Mouse (Mus musculus): ENCODE results near the gene Crygn. TPM values are rescaled to one million over a fixed set of nuclear protein-coding genes. Genes with fewer than 3 reads are reported as not detected.

Gene Crygn
- polyA plus RNA-seq, 1 experiment from 2014 or later, result 1.8 TPM

DNA sequence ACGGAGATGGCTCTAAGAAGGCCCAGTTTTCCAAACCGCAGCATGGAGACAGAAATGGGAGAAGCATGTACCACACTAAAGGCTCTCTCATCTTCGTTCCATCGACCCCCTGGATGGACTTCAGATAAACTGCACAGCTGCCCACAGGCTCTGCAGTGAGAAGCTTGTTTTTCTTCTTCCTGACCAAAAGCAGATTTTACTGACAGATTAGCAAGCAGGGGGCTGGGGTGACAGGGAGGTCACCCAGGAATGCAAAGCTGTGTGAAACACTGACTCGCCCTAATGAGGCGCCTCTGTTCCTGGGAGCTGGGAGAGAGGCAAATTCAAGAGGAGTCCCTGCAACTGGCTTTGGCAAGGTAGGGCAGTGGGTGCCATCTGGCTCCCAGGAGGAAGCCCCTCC, 10.3 kb downstream of the Crygn start:
- Histone ChIP-seq H3K4me3 (ENCODE audit: low read depth, low read length) (no peak overlapping the region), H3K9me3 (ENCODE audit: low read depth, low read length) (no peaks in the 10 kb centered on the region), H3K4me2 (no peak overlapping the region), H3K36me3 (ENCODE audit: insufficient read depth) (no peaks in the 10 kb centered on the region), H3K9ac (0 out of 2 replicates have a peak overlapping the region, but pooled peaks have one; percentile 0), H3K27ac (ENCODE audit: low read depth) (no peak overlapping the region), H3K27me3 (ENCODE audit: insufficient read depth, low read length) (no peaks in the 10 kb centered on the region), H3K4me1 (ENCODE audit: insufficient read depth) (peaks cover 14% of the 10 kb centered on the region)
- 15% methylated on average over 6 of the region's 6 CpGs for WGBS
- no peak for TF ChIP-seq CTCF (IDR thresholded peaks at IDR 0.05; ENCODE audit: low read depth)
- DNase-seq (no peak), ATAC-seq (ENCODE audit: insufficient read depth) (no peak)

DNA sequence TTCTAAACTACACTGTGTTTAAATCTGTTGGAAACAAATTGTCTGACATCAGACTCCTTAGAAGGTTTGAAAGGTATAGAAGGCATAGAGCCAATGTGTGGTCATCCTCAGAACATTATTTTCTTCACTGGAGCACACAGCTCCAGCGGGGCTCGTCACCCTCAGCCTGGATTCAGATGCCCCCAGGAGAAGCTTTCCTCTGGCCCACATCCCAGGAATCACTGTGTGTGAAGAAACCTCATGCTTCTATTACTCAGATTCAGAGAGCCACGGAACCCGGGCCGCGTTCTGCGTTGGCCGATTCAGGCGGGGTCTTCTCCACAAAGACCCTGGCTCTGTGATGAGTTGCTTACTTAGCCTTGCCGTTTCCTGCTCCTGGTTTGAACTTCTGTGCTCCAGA, 13.9 kb downstream of the Crygn start:
- H3K4me3 ChIP-seq (ENCODE audit: low read depth, low read length), result no peak overlapping the region
- no peak overlapping the region for H3K9ac ChIP-seq
- H3K9me3 ChIP-seq (ENCODE audit: low read depth, low read length), result no peaks in the 10 kb centered on the region
- no peak for TF ChIP-seq CTCF (IDR thresholded peaks at IDR 0.05; ENCODE audit: low read depth)
- H3K36me3 ChIP-seq (ENCODE audit: insufficient read depth), result no peaks in the 10 kb centered on the region
- 92% methylated on average over 10 of the region's 10 CpGs for WGBS
- DNase-seq (no peak), ATAC-seq (ENCODE audit: insufficient read depth) (no peak)
- H3K4me1 ChIP-seq (ENCODE audit: insufficient read depth), result peaks cover 5% of the 10 kb centered on the region; the same call in 1 of the 2 replicates
- no peak overlapping the region for H3K27ac ChIP-seq (ENCODE audit: low read depth)
- H3K4me2 ChIP-seq, result no peak overlapping the region
- H3K27me3 ChIP-seq (ENCODE audit: insufficient read depth, low read length), result no peaks in the 10 kb centered on the region

DNA sequence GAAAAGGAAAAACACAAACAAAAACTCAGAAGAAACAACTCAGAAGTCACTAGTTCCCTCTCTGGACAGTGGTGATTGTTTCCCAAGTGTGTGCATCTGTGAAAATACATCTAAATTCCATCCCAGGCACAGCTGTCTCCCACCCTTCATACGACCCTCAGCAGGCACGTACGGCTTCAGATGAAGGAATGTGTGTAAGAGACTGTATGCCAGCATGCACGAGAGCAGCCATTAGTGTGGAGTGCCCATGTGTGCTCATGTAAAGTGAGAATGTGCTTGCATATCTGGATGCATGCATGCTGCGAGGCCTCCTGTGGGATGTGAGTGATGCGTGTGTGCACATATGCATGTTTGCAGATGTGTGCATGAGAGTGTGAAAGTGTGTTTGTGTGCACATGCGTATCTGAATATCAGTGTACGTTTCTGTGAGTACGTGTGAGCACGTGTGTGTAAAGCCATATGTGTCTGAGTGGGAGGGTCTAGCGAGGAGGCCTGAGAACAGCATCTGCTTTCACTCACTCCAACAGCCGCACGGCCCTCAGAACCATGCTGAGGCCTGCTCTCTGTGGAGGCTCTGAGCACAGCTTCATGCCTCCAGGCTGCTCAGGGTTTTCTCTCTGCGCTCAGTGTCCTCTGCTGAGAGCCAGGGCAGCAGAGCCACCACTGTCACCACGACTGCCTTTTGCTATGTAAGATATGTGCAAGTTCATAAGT, 16.5 kb downstream of the Crygn start:
- no peaks in the 10 kb centered on the region for H3K27me3 ChIP-seq (ENCODE audit: insufficient read depth, low read length)
- H3K4me3 ChIP-seq (ENCODE audit: low read depth, low read length), result no peak overlapping the region
- no peak overlapping the region for H3K4me2 ChIP-seq
- peak; percentile 72 for ATAC-seq (ENCODE audit: insufficient read depth)
- H3K9ac ChIP-seq, result no peak overlapping the region
- DNase-seq, result peak; percentile 73
- 44% methylated on average over 15 of the region's 15 CpGs for WGBS
- H3K27ac ChIP-seq (ENCODE audit: low read depth), result peak overlapping the region; percentile 58; the same call in 1 of the 2 replicates
- H3K4me1 ChIP-seq (ENCODE audit: insufficient read depth), result no peaks in the 10 kb centered on the region
- no peaks in the 10 kb centered on the region for H3K36me3 ChIP-seq (ENCODE audit: insufficient read depth)
- H3K9me3 ChIP-seq (ENCODE audit: low read depth, low read length), result no peaks in the 10 kb centered on the region
- no peak for TF ChIP-seq CTCF (IDR thresholded peaks at IDR 0.05; ENCODE audit: low read depth)

DNA sequence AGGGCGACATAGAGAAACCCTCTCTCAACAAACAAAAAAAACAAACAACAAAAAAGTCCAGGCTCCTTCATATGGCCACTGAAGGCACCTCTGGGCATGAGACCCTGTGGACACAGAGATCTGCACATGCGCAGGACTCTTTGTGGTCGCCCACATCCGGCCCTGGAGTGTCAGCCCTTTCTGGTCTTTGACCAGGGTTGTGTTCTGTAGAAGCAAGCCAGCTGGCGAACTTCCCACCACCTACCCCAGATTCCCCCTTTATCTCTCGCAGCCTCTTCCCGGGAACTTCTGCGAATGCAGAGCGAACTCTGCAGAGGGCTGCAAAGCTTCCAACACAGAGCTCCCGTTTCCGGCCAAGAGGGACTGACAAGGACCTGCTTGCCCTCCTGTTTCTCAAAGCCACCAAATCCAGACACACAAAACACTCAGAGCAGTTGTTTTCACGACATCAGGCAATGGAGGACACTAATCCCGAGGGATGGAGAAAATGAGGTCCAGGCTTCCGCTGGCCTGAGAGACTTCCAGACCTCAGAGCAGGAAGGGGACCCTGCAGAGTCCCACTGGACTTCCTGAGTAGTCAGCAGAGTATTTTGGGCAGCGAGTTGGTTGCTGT, 18.6 kb downstream of the Crygn start:
- Histone ChIP-seq H3K27ac (ENCODE audit: low read depth) (peak overlapping the region; percentile 75), H3K9ac (no peak overlapping the region), H3K27me3 (ENCODE audit: insufficient read depth, low read length) (no peaks in the 10 kb centered on the region), H3K4me1 (ENCODE audit: insufficient read depth) (no peaks in the 10 kb centered on the region), H3K4me2 (peak overlapping the region; percentile 36), H3K4me3 (ENCODE audit: low read depth, low read length) (no peak overlapping the region), H3K36me3 (ENCODE audit: insufficient read depth) (no peaks in the 10 kb centered on the region), H3K9me3 (ENCODE audit: low read depth, low read length) (no peaks in the 10 kb centered on the region)
- ATAC-seq (ENCODE audit: insufficient read depth) (peak; percentile 87), DNase-seq (peak; percentile 93)
- WGBS, result 29% methylated on average over 15 of the region's 15 CpGs
- no peak for TF ChIP-seq CTCF (IDR thresholded peaks at IDR 0.05; ENCODE audit: low read depth)

DNA sequence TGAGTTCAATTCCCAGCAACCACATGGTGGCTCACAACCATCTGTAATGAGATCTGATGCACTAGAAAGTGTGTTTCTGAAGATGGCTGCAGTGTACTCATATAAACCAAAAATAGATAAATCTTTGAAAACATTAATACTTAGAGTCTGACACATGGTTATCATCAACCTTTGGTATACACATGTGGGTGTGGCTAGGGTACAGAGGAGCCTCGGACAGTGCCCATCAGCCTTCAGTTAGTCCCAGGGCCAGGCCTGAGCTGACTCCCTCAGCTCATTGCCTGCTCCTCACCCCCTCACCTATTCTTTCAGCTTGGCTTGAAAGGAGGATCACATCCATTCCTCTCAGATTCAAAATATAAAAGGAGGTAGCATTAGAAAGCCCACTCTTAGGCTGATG, 19.3 kb downstream of the Crygn start:
- no peak overlapping the region for H3K4me2 ChIP-seq
- no peaks in the 10 kb centered on the region for H3K9me3 ChIP-seq (ENCODE audit: low read depth, low read length)
- no peak overlapping the region for H3K4me3 ChIP-seq (ENCODE audit: low read depth, low read length)
- H3K36me3 ChIP-seq (ENCODE audit: insufficient read depth), result no peaks in the 10 kb centered on the region
- no peaks in the 10 kb centered on the region for H3K27me3 ChIP-seq (ENCODE audit: insufficient read depth, low read length)
- H3K27ac ChIP-seq (ENCODE audit: low read depth), result peak overlapping the region; percentile 75
- DNase-seq, result no peak
- H3K9ac ChIP-seq, result no peak overlapping the region
- no peaks in the 10 kb centered on the region for H3K4me1 ChIP-seq (ENCODE audit: insufficient read depth)
- no peak for ATAC-seq (ENCODE audit: insufficient read depth)
- 68% methylated on average over 1 of the region's 1 CpGs for WGBS
- TF ChIP-seq CTCF (IDR thresholded peaks at IDR 0.05; ENCODE audit: low read depth), result no peak

DNA sequence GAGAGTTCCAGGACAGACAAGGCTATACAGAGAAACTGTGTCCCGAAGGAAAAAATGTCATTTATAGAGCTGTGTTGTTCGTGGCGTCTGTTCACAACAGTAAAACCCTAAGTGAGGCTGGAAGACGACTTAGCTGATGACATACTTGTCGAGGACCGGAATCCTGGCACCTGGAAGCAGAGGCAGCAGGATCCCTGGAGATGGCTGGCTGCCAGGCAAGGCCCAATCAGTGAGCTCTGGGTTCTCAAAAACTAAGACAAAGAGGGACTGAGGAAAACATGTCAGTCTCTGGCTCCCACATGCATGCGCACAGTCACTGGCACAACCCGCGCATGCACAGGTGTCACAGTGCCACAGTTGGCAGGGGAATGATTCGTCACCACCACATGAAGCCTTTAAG, 20.2 kb downstream of the Crygn start:
- DNase-seq (no peak), ATAC-seq (ENCODE audit: insufficient read depth) (no peak)
- H3K27ac ChIP-seq (ENCODE audit: low read depth), result no peak overlapping the region
- TF ChIP-seq CTCF (IDR thresholded peaks at IDR 0.05; ENCODE audit: low read depth), result no peak
- H3K36me3 ChIP-seq (ENCODE audit: insufficient read depth), result no peaks in the 10 kb centered on the region
- no peaks in the 10 kb centered on the region for H3K9me3 ChIP-seq (ENCODE audit: low read depth, low read length)
- H3K27me3 ChIP-seq (ENCODE audit: insufficient read depth, low read length), result no peaks in the 10 kb centered on the region
- no peak overlapping the region for H3K4me2 ChIP-seq
- no peak overlapping the region for H3K4me3 ChIP-seq (ENCODE audit: low read depth, low read length)
- WGBS, result 83% methylated on average over 10 of the region's 10 CpGs
- H3K4me1 ChIP-seq (ENCODE audit: insufficient read depth), result no peaks in the 10 kb centered on the region
- H3K9ac ChIP-seq, result no peak overlapping the region

DNA sequence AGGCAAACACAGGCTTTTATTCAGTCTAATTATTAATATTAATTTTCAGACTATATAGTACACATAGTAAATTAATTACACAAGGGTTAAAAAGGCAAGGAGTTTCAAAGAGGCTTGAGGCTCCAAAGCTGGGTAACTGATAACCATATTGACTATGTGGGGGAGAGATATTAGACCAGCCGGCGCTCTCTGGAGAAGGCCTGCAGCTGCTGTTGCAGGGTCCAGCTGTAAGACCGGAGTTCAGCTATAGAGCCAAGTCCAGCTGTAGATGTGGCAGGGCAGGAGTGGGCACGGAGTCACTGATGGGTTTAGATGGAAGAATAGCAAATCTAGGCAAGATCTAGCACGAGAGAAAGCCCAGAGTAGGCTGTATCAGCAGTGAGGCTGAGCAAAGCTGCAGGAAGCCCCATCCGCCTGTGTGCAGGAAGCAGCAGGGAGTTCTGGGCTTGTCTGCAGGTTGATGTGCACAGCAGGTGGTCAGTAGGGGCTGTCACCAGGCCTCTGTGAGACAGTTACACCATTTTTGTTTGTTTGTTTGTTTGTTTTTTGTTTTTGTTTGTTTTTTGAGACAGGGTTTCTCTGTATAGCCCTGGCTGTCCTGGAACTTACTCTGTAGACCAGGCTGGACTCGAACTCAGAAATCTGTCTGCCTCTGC, 23.9 kb downstream of the Crygn start:
- H3K4me1 ChIP-seq (ENCODE audit: insufficient read depth), result peaks cover 19% of the 10 kb centered on the region
- 38% methylated on average over 7 of the region's 7 CpGs for WGBS
- DNase-seq (no peak), ATAC-seq (ENCODE audit: insufficient read depth) (no peak)
- H3K36me3 ChIP-seq (ENCODE audit: insufficient read depth), result no peaks in the 10 kb centered on the region
- H3K4me3 ChIP-seq (ENCODE audit: low read depth, low read length), result no peak overlapping the region
- H3K9ac ChIP-seq, result no peak overlapping the region
- H3K27ac ChIP-seq (ENCODE audit: low read depth), result peak overlapping the region; percentile 63
- no peaks in the 10 kb centered on the region for H3K9me3 ChIP-seq (ENCODE audit: low read depth, low read length)
- H3K27me3 ChIP-seq (ENCODE audit: insufficient read depth, low read length), result peaks cover 4% of the 10 kb centered on the region
- no peak for TF ChIP-seq CTCF (IDR thresholded peaks at IDR 0.05; ENCODE audit: low read depth)
- H3K4me2 ChIP-seq, result 0 out of 2 replicates have a peak overlapping the region, but pooled peaks have one; percentile 44

Data from lung, embryonic 14.5 days (tissue).